Mouse (Mus musculus) thymus, adult 2 months (tissue): Measurements from ENCODE around the gene Vps37c.

Experiments used
- CTCF ChIP-seq: fragments of 200-500 bp; IDR thresholded peaks from 2 replicates; pipeline ENCODE4 v1.5.1; 2012; ENCODE audit warnings: mild to moderate bottlenecking, control low read depth, low read length, moderate library complexity, borderline replicate concordance; ENCODE audit not compliant: control insufficient read depth, poor library complexity, insufficient read depth; ENCODE audit errors: extremely low read depth
- POLR2A ChIP-seq: fragments of 200-500 bp; IDR thresholded peaks from 2 replicates; pipeline ENCODE4 v1.6.1; 2012; ENCODE audit warnings: mild to moderate bottlenecking, low read length, control low read depth, moderate library complexity; ENCODE audit not compliant: control insufficient read depth, poor library complexity, insufficient read depth; ENCODE audit errors: extremely low read depth

GRCm38 (mm10) chr19:10640080-10640479, 48.5 kb upstream of the Vps37c start:
- TF ChIP-seq CTCF (no peak), POLR2A (no peak)
